Comparison of ENCODE assay signal across 16 mouse cellular contexts in the genomic region with DNA sequence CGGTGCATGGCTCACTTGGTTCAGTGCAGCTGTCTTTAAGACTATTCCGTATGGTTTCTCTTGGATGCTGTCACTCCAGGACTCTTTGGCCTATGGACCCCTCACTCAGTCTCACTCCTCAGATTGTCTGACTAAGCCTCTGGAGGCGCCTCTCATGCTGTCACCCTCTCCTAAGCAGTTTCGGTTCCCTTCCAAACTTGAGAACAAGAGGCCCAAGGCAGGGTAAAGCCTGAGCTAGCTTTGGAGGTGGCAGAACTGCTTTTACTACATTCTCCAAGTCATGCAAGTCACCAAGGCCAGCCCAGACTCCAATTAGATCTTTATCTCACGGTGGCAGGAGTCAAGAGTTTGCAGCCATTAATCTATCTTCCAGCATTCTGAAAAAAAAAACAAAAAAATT.
A peak's percentile ranks its signal among the peaks of the same experiment; 100 is the strongest.
DNase-seq lines count a peak whose midpoint lies in the region; ATAC-seq and TF ChIP-seq lines count a peak whose summit lies in the region.
"Had no signal": no experiment of that assay in that cellular context is flagged by ENCODE, and none has a peak within 500 bp of the region (broad histone marks: within the 10 kb centered on the region; RNA-seq: fewer than 3 reads in every experiment).

No protein-coding gene starts in this region.

- peak; percentile 27 for DNase-seq in kidney, adult 9 months
- DNase-seq in kidney, adult 8-10 months: no peak
- peak; percentile 32 for DNase-seq in lung, postnatal 0 days (ENCODE audit: low spot score)
- DNase-seq in lung, postnatal 14 days: no peak
- DNase-seq in embryo, embryonic 9.5 days (ENCODE audit: extremely low spot score): no peak
- no peak for DNase-seq in hindbrain, postnatal 0 days (ENCODE audit: low spot score)
- DNase-seq: cerebellum, adult 8-10 months; embryo, embryonic 11 days; retina, postnatal 1 day; thymus, adult 18-20 months had no signal

- TF ChIP-seq POLR2A in bone marrow macrophage, adult 2 months (IDR thresholded peaks at IDR 0.05; ENCODE audit: borderline replicate concordance, low read depth, low read length): no peak

- H3K36me3 ChIP-seq in lung, postnatal 0 days (ENCODE audit: insufficient read depth, low read length): no peaks in the 10 kb centered on the region
- no peaks in the 10 kb centered on the region for H3K36me3 ChIP-seq in hindbrain, postnatal 0 days (ENCODE audit: insufficient read depth, low read length)
- H3K36me3 ChIP-seq: limb, embryonic 15.5 days; neural tube, embryonic 15.5 days had no signal

- no peaks in the 10 kb centered on the region; the same call in 1 of the 2 replicates for H3K4me1 ChIP-seq in lung, postnatal 0 days (ENCODE audit: insufficient read depth, low read depth, low read length)
- peaks cover 79% of the 10 kb centered on the region for H3K4me1 ChIP-seq in bone marrow macrophage, adult 2 months (ENCODE audit: control insufficient read depth, insufficient read depth, low read length)
- no peaks in the 10 kb centered on the region for H3K4me1 ChIP-seq in hindbrain, postnatal 0 days (ENCODE audit: insufficient read depth, low read length)

- H3K27ac ChIP-seq in lung, postnatal 0 days (ENCODE audit: low read length): no peak overlapping the region
- H3K27ac ChIP-seq in bone marrow macrophage, adult 2 months (ENCODE audit: insufficient read depth, low read depth, low read length): peak overlapping the region; percentile 96
- no peak overlapping the region for H3K27ac ChIP-seq in hindbrain, postnatal 0 days
- H3K27ac ChIP-seq: hindbrain, embryonic 14.5 days; neural tube, embryonic 15.5 days had no signal

- no peak for TF ChIP-seq CTCF in lung, postnatal 0 days (IDR thresholded peaks at IDR 0.05)
- TF ChIP-seq CTCF in bone marrow macrophage, adult 2 months (IDR thresholded peaks at IDR 0.05; ENCODE audit: low read depth, low read length): no peak
- no peak for TF ChIP-seq CTCF in hindbrain, postnatal 0 days (IDR thresholded peaks at IDR 0.05; ENCODE audit: low read depth)

- no peak for TF ChIP-seq EP300 in lung, postnatal 0 days (IDR thresholded peaks at IDR 0.05)

- H3K9me3 ChIP-seq in lung, postnatal 0 days (ENCODE audit: low read length): no peaks in the 10 kb centered on the region
- H3K9me3 ChIP-seq in hindbrain, postnatal 0 days (ENCODE audit: low read length): no peaks in the 10 kb centered on the region
- H3K9me3 ChIP-seq: limb, embryonic 15.5 days; neural tube, embryonic 15.5 days had no signal

- 52% methylated on average over 5 of the region's 5 CpGs for WGBS in lung, postnatal 0 days
- 82% methylated on average over 5 of the region's 5 CpGs for WGBS in hindbrain, postnatal 0 days

- H3K27me3 ChIP-seq in lung, postnatal 0 days (replicated peaks; ENCODE audit: insufficient read depth, low read length): no peaks in the 10 kb centered on the region
- H3K27me3 ChIP-seq in hindbrain, postnatal 0 days (ENCODE audit: insufficient read depth, low read length): no peaks in the 10 kb centered on the region
- H3K27me3 ChIP-seq: limb, embryonic 15.5 days; neural tube, embryonic 15.5 days had no signal

- no peak overlapping the region for H3K4me3 ChIP-seq in lung, postnatal 0 days (ENCODE audit: low read depth, low read length)
- no peak overlapping the region for H3K4me3 ChIP-seq in bone marrow macrophage, adult 2 months (ENCODE audit: insufficient read depth, low read length)
- H3K4me3 ChIP-seq in hindbrain, postnatal 0 days (ENCODE audit: low read length): no peak overlapping the region
- H3K4me3 ChIP-seq: erythroblast, embryonic 14.5 days; limb, embryonic 15.5 days; neural tube, embryonic 15.5 days had no signal

- peak; percentile 43 for ATAC-seq in lung, postnatal 0 days
- ATAC-seq in megakaryocyte, adult 5-6 weeks (ENCODE audit: poor library complexity, severe bottlenecking): peak; percentile 68
- ATAC-seq in hindbrain, postnatal 0 days: no peak

- H3K9ac ChIP-seq in lung, postnatal 0 days (replicated peaks; ENCODE audit: low read depth): no peak overlapping the region
- no peak overlapping the region for H3K9ac ChIP-seq in hindbrain, postnatal 0 days (replicated peaks; ENCODE audit: low read length)
- H3K9ac ChIP-seq: hindbrain, embryonic 14.5 days; limb, embryonic 15.5 days; neural tube, embryonic 15.5 days had no signal

- no peak overlapping the region for H3K4me2 ChIP-seq in lung, postnatal 0 days (replicated peaks; ENCODE audit: low read depth, low read length)
- H3K4me2 ChIP-seq in hindbrain, postnatal 0 days (ENCODE audit: low read depth, low read length): no peak overlapping the region
- H3K4me2 ChIP-seq: hindbrain, embryonic 14.5 days; limb, embryonic 15.5 days; neural tube, embryonic 15.5 days had no signal

Comparison
In these comparisons a context has a peak if more than half of its experiments do, and no peak if none do; other contexts are left out.
1. DNase-seq: peak in kidney, adult 9 months (single experiment) and lung, postnatal 0 days (single experiment); none in kidney, adult 8-10 months (0 of 2), lung, postnatal 14 days (single experiment), embryo, embryonic 9.5 days (single experiment) and hindbrain, postnatal 0 days (single experiment).